Mouse (Mus musculus): ENCODE data around the gene Satb1. TPM values are rescaled to one million over a fixed set of nuclear protein-coding genes. Genes with fewer than 3 reads are reported as not detected.

Satb1 gene
- total RNA-seq, 2 experiments from 2014 or later, result 20.2 to 27.8 TPM

- DNase-seq, result peak in 1 of 2 experiments; percentile 48
Observed at GRCm38 (mm10) chr17:51777813-51778212, 55.3 kb downstream of the Satb1 start.

GRCm38 (mm10) chr17:51775070-51775881, 57.8 kb downstream of the Satb1 start:
- DNase-seq, result no peak

DNA sequence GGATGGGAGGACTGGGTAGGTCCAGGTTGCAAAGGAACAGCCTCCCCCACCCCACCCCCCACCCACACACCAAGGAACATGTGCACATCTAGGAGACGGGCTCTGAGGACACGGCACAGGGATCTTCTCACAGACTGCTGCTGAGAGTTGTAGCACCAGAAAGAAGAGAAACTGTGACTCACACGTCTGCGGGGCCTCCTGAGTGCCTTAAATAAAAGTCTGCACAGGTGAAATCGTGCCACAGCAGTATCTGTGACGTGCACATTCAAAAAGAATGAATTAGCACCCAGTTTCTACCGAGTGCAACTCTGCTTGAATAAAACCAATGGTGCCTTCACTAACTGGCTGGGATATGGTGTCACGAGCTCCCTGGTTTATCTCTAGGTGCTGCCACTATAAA, 69.5 kb downstream of the Satb1 start:
- DNase-seq, result no peak

GRCm38 (mm10) chr17:51762503-51762902, 70.6 kb downstream of the Satb1 start:
- DNase-seq, result no peak

DNA sequence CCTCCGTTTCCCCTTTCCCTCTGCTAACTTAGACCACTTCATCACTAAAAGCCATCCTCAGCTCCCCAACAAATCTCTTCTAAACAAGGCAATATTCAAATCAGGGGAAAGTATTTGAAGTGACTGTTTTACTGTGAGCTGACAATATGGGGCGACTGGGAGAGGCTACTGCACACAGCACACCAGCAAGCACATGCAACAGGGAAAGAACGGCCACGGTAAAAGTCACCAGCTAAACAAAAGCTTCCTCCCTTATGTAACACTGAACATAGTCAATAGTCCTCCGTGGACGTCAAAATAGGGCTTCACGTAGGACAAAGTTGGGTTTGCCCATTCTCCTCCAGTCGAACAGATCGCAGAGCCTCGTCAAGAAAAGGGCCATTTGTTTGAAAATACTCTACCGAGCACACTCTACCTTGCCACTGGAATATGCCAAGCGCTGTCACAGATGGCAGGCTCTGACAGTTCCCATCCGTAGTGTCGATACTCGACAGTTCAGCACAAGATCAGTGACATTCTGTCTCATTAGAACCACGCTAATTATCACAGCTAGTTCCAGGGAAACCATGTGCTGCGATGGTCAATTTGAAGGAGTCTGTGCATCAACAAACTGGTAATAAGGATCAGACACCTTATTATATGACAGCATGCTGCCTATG, 72.0 kb downstream of the Satb1 start:
- DNase-seq, result no peak

GRCm38 (mm10) chr17:51760251-51760887, 72.7 kb downstream of the Satb1 start:
- no peak for DNase-seq

DNA sequence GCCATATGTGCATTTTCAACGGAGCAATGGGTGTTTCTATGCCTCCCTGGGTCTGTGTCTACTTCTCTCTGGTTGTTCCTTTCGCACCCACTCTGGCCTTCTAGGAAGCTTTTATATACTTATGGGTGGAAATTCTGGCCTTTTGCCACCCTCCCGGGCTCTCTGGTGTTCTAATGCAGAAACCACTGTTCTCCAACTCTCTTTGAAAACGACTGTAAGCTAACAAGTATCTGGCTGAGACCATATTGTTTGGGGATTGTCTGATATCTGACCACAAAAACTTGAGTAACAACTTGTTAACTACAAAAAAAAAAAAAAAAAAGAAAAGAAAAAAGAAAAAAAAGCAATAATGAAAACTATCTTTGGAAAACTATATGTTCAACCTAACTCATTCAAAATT, 73.6 kb downstream of the Satb1 start:
- no peak for DNase-seq

DNA sequence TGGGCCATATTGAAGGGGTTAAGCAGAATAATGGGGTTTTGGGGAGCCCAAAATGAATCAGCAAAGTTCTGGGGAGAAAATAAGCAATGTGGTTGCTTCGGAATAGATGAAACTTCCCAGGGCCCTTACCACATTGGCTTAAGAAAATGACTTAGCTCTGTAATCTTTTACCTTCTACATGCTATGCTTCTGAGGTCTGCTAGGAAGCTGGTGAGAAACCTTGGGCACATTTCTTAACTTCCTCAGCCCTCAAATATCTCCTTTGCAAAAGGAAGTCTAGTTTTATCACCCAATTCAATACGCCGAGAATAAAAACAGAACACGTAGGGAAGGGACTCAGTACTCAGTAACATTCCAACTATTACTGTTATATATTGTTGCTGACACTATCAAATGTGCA, 80.9 kb downstream of the Satb1 start:
- DNase-seq, result no peak

DNA sequence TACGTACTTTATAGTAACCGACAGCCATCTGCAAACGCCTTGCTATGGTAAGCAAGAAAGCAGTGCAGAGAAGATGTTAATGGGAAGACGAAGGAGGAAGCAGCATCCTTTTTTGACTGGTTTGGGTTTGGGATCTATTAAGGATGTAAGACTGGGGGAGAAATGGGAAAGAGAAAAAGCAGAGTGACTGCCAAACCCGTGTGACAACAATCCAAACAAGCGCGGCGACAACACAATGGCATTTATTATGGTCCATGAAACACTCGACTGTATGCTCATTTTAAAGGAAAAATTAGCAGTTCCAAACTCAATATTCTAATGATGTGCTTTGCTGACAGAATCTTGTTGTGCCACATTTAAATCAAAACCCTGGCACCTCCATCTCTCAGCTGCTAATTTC, 85.9 kb downstream of the Satb1 start:
- no peak for DNase-seq

DNA sequence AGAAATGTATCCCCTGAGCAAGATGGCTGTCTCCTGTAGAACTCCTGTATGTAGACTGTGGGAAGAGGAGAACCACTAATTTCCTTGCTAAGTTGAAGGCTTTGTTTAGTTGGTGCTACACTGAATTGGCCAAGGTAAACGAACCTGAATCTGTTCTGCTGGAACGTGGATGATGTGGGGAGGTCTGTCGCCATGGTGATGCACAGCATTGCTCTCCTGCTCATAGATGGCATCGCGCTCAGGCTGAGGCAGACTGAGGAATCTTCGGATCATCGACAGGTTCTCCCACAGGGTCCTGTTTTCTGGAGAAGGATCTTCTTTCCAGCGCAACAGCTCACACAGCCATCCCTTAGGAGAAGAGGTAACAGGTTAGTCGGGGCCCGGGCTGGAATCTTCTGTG, 90.6 kb downstream of the Satb1 start:
- DNase-seq, result no peak

- DNase-seq, result no peak
Observed at GRCm38 (mm10) chr17:51741126-51741525, 92.0 kb downstream of the Satb1 start.

DNA sequence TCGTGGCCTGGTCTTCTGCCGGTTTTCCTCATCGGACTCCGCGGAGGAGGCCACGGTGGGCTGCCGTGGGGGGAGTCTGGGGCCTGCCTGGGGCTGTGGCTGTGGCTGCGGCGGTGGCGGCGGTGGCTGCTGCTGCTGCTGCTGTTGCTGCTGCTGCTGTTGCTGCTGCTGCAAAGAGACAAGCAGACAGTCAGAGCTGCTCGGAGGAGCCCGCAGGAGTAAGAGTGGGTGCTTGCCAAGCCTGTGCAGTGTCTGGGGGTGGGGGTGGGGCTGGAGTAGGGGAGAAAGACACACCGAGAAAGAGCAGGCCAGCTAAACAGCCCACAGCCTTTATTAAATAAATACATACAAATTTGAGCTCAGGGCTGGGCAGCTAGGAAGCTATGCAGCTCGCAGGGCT, 92.8 kb downstream of the Satb1 start:
- DNase-seq, result no peak

- DNase-seq, result no peak
Observed at GRCm38 (mm10) chr17:51724486-51724885, 108.6 kb downstream of the Satb1 start.

- DNase-seq, result no peak
Observed at GRCm38 (mm10) chr17:51695711-51696110, 137.4 kb downstream of the Satb1 start.

- DNase-seq, result no peak
Observed at GRCm38 (mm10) chr17:51695271-51695670, 137.8 kb downstream of the Satb1 start.

DNA sequence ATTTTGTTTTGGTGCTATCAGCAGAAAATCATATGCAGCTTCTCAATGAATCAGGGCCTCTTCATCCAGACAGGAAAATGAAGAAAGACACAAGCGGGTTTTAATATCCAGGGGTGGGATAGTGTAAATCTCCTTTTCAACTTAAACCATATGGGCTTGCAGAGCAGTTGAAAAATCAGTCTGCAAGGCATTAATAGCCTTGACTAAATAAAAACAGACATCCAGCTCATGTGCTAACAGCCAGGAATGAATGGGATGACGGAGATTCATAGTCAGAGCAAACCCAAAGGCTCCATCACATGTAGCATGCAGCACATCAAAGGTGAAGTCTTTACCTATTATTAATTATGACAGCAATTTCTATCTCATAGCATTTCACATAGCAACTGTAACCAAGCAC, 142.6 kb downstream of the Satb1 start:
- no peak for DNase-seq

DNA sequence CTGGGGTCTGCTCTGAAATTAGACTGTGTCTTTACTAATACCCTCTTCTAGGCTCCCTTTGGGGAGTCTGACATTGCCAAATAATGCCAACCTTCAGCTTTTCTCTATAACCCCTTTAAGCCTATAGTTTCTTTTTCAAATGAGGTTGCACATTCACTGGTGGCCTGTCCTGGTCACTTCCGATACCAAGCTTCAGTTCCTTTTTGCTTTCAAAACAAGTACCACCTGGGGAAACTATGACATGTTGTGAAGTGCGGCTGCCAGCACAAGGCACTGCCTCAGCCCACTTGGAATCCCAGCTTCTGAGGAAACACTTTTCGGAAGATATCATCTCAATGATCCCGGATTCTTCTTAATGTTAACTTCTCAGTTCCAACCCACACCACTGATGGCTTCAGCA, 145.9 kb downstream of the Satb1 start:
- no peak for DNase-seq

All from heart, adult 18-20 months (tissue).